Mouse (Mus musculus): Measurements from ENCODE around the gene Sycp2. TPM values are rescaled to one million over a fixed set of nuclear protein-coding genes. Genes with fewer than 3 reads are reported as not detected.

Gene Sycp2
- total RNA-seq (2021): 1 to 10 TPM; 1.7 to 2.6 TPM

DNA sequence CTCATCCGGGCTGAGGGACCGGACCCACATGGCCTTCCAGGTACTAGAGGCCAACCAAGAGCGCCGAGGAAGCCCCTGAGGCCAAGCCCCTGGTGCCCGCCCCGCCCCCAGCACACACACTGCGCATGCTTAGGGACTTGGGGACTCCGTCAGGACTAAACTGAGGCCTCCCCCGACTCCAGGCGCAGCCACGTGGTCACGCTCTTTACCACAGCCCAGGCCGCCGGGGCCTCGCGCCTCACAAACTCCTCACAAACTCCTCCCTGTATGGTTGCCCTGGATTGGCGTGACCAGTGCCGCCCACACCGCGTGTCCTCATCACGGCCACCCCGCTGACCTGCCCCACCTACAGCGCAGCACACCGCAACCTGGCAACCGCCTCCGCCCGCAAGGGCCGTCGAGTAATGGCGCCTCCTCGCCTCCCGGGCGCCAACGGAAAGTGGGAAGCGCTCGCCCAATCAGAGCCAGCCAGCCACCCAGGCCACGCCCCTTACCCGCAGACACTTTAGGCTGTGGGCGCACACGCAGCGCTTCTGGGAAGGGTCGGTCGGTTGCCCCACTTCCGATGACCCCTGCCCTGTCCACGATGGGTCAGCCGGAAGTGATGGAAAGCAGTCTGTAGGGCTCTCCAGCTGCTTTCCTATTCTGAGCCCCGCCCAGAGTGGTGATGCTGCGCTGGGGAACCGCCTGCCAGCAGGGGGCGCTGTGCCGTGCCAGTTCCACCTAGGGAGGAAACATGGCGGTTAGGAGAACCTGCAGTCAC is at the start of gene Sycp2:
Gene Sycp2, minus strand, starts transcription at position 633 of the 763 bp plus-strand sequence.
- no peak for DNase-seq
- intact Hi-C loops (cut with DNase I): no loop called here

DNA sequence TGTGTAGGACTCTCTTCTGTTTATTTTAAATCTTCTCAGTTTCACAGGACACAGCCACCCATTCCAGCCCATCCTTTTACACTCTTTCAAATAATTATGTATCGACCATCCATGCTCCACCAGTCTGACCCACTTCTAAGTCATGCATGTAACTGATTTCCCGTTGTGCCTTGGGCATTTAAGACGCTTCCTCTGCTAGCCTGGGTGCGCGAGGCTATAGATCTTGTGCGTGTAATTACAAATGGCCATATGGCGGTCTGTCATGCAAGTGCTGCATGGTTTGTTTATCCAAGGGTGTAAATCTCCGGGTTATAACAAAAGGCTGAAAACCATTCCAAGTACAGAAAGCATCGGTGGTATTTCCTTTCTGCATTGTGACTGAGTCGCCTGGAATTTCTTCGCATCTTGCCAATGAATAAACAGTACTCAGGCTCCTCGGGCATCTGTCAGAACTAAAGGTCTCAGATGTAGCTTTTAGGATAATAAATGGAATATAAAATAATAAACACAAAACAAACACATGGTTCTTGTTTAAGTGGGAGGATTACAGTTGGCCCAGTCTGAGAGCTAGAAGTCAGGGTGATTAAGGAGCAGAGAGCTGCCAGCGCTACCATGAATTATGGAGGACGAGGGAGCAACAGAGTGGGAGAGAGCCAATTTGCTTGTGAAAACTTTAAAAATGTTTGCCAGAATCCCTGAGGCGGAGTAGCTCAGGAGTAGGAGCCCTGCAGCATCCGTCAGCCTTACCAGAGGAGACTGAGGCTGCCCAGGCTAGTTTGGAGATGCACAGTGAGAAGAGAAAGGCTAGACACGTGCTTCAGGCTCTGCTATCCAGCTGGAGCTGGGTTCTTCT is 47.4 kb upstream of the Sycp2 start:
- no peak for DNase-seq
- intact Hi-C loops (cut with DNase I): no loop called here

DNA sequence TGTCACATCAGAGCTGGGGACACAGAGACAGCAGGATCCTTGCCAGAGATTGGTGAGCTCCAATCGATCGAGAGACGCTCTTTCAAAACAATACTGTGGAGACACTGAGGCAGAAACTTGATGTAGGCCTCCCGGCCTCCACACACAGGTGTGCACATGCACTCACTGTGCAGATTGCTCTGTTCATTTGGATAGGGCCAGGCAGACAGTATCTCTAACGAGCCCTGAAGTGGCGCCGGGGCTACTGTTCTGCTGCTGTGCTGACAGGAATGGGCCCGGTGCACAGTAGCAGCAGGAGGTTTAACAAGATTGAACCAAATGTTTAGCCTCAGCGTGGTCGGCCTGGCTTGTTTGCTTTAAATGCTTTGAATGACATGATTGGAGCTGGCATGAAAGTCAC is 43.5 kb upstream of the Sycp2 start:
- no peak for DNase-seq
- intact Hi-C loops (cut with DNase I): no loop called here

DNA sequence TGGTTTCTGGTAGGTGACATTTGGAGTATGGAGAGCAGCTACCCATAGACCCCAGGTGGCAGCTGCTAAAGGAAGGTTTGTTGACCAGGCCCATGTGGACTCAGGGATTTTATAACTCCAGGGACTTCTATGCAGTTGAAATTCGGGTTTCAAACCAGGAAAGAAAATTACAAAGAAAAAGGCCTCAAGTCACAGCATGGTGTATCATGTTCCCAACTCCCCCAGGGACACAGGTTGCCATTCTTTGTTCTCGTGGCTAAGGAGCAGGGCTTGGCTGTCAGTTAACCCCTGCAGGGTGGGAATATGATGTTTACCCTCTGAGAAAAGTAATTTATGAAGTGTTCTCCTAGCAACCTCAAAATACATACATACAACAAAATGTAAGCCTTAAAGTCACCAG is 42.8 kb upstream of the Sycp2 start:
- no peak for DNase-seq
- intact Hi-C loops (cut with DNase I): no loop called here

DNA sequence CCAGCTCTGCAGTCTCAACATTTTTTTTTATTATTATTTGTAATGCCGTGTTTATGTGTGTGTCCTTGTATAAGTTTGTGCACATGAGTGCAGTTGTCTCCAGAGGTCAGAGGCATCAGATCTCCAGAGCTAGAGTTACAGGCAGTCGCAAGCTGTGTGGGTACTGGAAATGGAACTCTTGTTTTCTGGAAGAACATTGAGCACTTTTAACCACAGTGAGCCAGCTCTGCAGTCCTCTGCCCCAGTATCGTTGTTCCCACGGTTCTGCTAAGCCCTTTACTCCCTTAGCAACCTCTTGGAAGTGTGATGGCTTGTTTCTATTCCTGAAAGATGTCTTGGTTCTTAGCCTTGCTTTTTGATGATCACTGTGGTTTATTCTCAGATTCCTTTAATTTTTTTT is 41.9 kb upstream of the Sycp2 start:
- DNase-seq: no peak
- intact Hi-C loops (cut with DNase I): no loop called here

DNA sequence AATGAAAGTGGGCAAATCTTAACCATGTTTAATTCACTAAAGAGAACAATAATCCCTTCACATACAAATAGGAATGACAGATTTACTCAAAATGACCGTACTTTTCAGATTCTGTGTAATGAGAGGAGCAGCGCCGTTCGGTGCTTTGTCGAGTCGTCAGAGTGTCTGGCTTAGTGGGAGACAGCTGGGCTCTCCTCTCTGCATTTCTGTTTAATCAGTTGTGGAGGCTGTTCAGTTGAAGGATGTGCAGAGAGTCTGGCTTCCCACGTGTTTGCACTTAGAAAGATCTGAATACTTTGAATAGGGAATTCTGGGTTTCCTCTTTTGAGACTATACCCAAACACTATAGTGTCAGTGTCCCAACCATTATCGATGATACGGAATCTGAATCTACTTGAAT is 29.8 kb upstream of the Sycp2 start:
- DNase-seq: no peak
- intact Hi-C loops (cut with DNase I): no loop called here

DNA sequence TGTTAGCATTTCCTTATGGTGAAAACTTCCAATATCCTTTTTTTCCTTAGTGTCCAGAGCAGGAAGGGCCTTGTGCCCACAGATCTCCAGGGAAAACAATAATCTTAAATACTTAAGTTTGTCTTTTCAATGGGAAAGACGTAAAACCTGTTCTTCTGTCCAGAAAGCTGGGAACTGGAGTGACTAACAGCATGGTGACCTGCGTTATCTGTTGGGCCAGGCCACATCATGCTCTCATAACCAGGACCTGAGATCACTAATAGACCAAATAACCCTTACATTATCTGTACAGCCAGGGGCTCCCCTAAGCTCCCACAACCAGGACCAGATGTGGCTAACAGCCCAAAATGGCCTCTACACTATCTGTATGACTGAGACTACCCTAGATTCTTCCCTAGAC is 26.4 kb upstream of the Sycp2 start:
- no peak for DNase-seq
- intact Hi-C loops (cut with DNase I): no loop called here

DNA sequence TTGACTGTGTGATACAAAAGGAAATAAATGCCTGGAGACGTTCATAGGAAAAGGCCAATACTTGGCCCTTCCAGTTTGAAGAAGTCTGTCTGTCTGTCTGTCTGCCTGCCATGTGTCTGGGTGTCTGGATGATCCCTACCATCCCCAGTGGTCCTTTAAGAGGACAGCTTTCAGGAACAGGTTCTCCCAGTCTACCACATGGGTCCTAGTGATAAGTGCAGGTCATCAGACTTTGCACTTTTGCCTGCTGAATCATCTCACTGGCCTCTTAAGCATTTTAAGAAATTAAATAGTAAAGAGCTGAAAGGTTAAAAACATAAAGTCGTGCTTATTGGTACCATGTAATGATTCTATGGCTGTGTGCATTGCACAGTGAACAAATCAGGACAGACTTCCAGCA is 26.0 kb upstream of the Sycp2 start:
- intact Hi-C loops (cut with DNase I): no loop called here
- DNase-seq: no peak

DNA sequence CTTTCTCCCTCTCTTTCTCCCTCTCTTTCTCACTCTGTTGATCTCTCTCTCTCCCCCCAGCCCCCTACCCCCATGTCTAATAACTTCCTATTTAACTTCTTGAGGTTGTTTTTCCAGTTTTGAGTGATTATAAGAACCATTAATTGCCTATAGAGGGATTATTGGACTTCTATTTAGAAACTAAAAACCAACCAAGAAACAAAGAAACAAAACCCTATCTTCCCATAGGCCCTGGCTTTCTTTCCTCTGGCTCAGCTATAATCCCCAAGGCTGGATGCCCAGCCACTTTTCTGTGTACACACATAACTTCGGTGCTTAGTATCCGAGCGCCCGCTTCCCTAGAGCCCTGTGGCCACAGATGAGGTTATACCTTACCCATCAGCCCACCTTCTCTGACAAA is 22.7 kb upstream of the Sycp2 start, which contains the start of gene Cdh26:
Gene Cdh26, plus strand, starts transcription at position 301 of the 400 bp plus-strand sequence.
- intact Hi-C loops (cut with DNase I): no loop called here
- no peak for DNase-seq

DNA sequence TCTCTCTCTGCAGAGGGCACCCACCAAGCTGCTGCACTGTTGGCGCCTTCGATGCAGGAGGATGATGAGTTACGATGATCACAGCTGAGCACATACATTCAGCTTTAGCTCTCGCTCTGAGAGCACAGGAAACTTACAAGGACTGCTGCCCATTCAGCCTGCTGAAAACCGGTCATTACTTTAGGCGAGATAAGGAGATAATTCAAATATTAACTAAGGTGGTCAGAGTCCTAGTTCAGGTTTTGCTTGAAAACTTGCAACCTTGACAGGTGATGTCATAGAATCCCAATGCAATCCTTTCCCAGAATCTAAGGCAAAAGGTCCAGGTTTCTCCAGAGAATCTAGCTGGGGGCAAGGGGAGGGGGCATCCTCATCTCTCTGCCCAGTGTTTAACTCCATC is 21.9 kb upstream of the Sycp2 start:
- DNase-seq: no peak
- intact Hi-C loops (cut with DNase I): loop anchor here (5.0 kb wide), 3 partner anchors 63 to 148 kb away; no protein-coding TSS in a partner anchor

DNA sequence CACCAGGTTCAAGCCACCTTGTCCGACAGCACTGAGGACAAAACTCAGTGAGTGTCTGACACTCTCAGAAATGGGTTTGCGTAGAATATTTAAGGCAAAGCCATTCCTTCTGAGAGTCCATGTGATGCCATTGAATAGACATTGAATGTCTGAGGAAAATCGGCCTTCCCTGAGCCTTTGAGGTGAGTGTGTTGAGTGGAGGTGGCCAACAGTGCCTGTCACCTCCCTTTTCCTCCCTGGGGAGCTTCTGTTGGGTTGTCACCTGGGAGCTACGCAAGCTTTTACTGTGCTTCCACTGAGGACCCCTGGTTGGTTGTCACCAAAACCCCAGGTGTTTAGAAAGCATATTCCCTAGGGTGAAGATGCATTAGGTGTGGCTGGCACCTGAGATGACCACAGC is 21.2 kb upstream of the Sycp2 start:
- intact Hi-C loops (cut with DNase I): loop anchor here (5.0 kb wide), 3 partner anchors 64 to 149 kb away; no protein-coding TSS in a partner anchor
- DNase-seq: no peak

DNA sequence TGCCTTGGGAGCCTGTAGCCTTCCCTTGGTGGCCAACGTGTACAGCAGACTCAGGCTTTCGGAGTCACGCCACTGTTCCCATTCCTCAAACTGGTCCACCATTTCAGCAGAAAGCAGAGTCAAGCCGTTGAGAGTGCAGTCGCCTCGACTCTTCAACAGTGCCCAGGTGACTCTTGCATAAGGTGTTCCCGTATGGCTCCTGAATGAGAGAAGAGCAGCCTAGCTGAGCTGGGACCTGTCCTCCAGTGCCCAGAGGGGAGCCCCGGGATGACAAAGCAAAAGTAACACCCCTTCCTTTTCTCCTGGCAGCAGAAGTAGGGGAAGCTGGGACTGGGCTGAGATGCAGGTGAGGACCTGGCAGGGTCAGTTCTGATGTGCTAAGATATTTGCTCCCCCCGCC is 20.7 kb upstream of the Sycp2 start:
- intact Hi-C loops (cut with DNase I): loop anchor here (5.0 kb wide), 3 partner anchors 64 to 149 kb away; no protein-coding TSS in a partner anchor
- DNase-seq: no peak

DNA sequence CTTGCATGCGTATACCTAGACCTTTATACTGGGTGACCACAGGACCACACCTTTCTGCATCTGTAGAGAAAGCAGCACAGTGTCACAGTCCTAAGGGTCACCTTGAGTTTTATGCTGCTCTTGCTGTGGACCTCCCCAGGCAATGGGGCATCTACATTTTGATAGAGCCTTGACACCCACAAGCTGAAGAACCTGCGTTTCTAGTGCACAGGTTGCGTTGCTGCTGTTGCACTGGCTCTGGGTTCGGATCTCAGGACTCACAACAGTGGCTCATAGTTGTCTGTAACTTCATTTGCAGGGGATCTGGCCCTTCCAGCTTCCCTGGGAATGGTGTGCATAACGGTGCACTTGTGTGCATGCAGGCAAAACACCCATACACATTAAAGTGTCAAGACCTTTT is 19.7 kb upstream of the Sycp2 start:
- no peak for DNase-seq
- intact Hi-C loops (cut with DNase I): loop anchor here (2.0 to 5.0 kb wide), 4 partner anchors 65 to 150 kb away; no protein-coding TSS in a partner anchor

DNA sequence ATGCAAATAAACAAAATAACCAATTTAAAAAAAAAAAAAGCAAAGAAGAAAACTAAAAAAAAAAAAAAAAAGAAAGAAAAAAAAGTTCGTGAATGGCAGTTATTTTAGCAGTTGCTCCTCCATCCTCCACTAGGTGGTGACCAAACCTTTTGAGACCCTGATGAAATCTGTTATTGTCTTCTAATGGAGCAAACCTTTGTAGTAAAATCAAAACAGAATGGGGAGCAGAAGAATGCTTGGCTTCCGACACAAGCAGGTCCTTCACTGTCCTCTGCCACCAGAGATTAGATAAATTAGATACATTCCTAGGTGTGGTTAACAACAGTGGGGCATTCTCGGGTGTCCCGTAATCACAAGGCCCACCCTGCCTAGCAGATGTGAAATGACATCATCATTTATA is 18.7 kb upstream of the Sycp2 start:
- peak; percentile 42 to 65 for DNase-seq
- intact Hi-C loops (cut with DNase I): loop anchor here (1.0 to 5.0 kb wide), 5 partner anchors 66 to 239 kb away; no protein-coding TSS in a partner anchor

DNA sequence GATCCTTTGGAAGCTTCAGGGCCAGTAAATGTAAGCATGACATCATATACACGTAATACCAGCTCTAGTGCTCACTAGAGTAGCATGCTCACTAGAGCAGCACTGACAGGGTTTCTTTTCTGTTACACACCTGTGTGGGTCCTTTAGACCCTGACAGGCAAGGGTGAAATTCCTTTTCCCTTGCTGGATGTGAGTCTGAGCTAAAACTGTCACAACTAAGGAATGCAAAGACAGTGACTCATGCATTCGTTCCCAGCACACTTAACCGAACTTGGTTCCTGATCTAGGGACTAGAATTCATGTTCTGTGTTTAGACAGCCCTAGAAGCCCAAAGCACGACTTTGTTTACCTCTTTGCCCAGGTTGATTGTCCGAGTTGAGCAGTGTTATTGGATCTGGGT is 15.7 kb upstream of the Sycp2 start:
- no peak for DNase-seq
- intact Hi-C loops (cut with DNase I): no loop called here

DNA sequence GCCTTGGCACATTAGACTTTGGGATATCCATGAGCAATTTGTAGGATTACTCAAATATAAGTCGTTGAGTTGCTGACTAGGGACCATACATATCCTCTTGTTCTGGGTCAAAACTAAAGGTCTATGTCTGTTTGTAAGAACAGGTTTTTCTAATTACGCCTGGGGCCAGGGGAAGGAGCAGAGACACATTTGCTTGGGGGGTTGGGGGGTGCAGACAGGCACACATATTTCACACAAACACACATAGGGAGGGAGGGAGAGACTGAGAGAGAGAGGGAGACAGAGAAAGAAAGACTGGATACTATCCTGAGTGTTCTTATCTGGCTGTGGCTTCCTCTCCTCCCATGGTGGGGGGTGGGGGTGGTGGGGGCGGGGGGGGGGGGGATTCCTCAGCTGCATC is 14.7 kb upstream of the Sycp2 start:
- intact Hi-C loops (cut with DNase I): no loop called here
- no peak for DNase-seq

DNA sequence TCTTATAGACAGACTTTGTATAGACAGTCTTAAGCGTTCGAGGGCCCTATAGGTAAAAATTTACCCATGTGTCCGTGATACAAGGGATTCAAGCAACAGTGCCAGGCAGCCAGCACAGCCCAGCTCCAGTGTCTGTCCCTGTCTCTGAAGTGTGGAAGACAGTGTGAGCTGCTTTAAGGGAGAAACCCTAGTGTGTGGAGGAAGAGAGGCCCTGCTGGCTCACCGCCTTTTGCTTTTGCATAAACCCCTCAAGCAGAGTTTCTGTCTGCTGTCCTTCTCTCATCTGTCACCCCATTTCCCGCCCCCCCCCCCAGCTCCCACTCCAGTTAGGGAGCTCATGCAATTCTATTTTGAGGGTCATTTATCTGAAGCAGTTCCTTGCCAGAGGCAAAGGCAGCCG is 14.1 kb upstream of the Sycp2 start:
- no peak for DNase-seq
- intact Hi-C loops (cut with DNase I): no loop called here

DNA sequence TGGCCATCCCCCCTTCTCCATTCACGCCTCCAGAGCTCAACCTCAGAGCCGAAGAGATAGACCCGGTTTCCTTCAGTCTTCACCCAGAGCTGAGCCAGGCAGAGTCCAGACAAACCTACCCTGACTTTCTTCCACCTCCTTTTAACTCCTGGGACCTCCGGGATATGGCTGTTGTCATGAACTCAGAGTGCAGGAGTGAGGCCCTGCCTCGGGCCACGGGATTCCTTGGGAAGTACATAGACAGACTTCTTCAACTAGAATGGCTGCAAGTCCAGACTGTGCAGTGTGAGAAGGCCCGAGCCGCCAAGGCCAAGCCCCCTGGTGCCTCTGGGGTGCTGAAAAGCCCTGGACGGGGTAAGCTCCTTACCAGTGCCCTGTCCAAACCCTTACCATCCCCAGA is 13.1 kb upstream of the Sycp2 start:
- no peak for DNase-seq
- intact Hi-C loops (cut with DNase I): no loop called here

DNA sequence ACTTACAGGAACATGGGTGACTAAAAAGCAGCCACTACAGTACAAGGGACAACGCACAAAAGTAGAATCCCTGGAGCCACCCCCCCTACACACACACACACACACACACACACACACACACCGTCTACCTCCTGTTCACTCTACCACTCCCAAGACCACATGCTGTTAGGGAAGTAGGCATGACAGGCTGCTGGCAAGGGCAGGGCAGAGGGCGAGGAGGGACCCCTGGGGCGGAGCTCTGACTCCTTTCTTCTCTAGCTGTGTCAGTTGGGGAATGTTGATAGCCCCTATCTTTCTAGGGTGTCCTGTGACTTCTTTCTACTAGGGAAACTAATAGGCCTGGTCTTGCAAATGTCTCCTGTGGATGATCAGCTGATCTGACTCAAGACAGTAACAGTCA is 9.5 kb upstream of the Sycp2 start:
- intact Hi-C loops (cut with DNase I): no loop called here
- DNase-seq: peak in 1 of 2 experiments; percentile 40

DNA sequence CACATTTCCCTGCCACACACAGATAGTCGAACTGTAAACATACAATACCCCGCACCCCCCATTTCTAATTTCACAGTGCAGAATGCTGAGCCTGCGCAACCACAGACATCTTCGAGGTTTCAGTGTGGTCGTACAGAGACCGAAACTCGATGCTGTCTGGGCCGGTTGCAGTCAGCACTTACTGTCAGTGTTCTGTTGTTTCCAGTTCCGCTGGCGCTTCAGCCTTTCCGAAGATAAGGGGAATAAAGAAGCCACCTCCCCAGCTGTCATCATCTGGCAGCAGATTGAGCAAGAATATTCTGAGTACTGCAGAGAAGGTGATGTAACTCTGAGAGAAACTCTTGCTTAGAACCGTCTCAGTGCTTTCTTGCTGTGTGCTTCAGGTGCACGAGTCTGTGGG is 8.9 kb upstream of the Sycp2 start:
- DNase-seq: peak; percentile 46 to 55
- intact Hi-C loops (cut with DNase I): no loop called here

DNA sequence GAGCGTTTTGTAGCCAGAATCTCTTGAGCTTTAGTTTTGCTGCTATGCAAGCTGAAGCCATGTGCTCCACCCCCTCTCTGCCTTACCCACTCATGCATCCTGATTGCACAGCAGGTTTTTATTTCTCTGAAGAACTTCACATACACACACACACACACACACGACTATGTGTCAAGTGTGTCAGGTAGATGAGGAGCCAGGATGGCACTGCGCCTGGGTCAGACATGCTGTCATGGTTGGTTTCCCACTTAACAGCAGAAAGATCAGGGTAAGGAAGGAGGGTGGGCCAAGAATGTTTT is 7.6 kb upstream of the Sycp2 start:
- no peak for DNase-seq
- intact Hi-C loops (cut with DNase I): no loop called here

All from heart, postnatal 10 days (tissue).